8 mouse cellular contexts compared by ENCODE assay signal in genomic region chr6:41055581-41055980, GRCm38 (mm10). TPM values are rescaled to one million over a fixed set of nuclear protein-coding genes. Genes with fewer than 3 reads are reported as not detected.
A peak's percentile ranks its signal among the peaks of the same experiment; 100 is the strongest.
DNase-seq lines count a peak whose midpoint lies in the region; ATAC-seq lines count a peak whose summit lies in the region.

No protein-coding gene starts in this region.

- H3K4me2 ChIP-seq in heart, embryonic 16.5 days (ENCODE audit: low read depth, low read length): no peak overlapping the region

- peaks cover 10% of the 10 kb centered on the region for H3K4me1 ChIP-seq in heart, embryonic 16.5 days (ENCODE audit: control insufficient read depth, insufficient read depth, low read length)

- H3K27ac ChIP-seq in heart, embryonic 16.5 days (ENCODE audit: low read length): peak overlapping the region; percentile 30; the same call in 1 of the 2 replicates

- peak; percentile 32 for ATAC-seq in heart, embryonic 16.5 days (replicated peaks; ENCODE audit: extremely low read depth, insufficient read depth, low FRiP score)

- intact Hi-C loops in heart, postnatal 25 days (cut with DNase I): loop anchor here (10.0 kb wide), 1 partner anchor 479 kb away; no protein-coding TSS in a partner anchor
- intact Hi-C loops in heart, postnatal 36 days (cut with DNase I): loop anchor here (2.0 kb wide), 1 partner anchor 475 kb away; no protein-coding TSS in a partner anchor

- H3K27me3 ChIP-seq in heart, embryonic 16.5 days (ENCODE audit: control insufficient read depth, insufficient read depth, low read length): no peaks in the 10 kb centered on the region

- 29% methylated on average over 2 of the region's 2 CpGs for WGBS in heart, embryonic 16.5 days

- DNase-seq in heart, postnatal 25 days (ENCODE audit: low spot score): no peak
- DNase-seq in right cerebral cortex, postnatal 14 days: peak; percentile 65
- DNase-seq in right cerebral cortex, postnatal 25 days: no peak
- DNase-seq in adrenal gland, postnatal 10 days: peak; percentile 48
- peak; percentile 13 to 26 for DNase-seq in heart, postnatal 36 days
- DNase-seq in natural killer cell, adult 2 months (ENCODE audit: low spot score in 2 of 2): peak; percentile 24 to 37
- DNase-seq in cerebellum, adult 11-12 months: no peak

- no peak overlapping the region for H3K9ac ChIP-seq in heart, embryonic 16.5 days (ENCODE audit: low read length)

- no peak overlapping the region for H3K4me3 ChIP-seq in heart, embryonic 16.5 days (ENCODE audit: low read length)

- no peaks in the 10 kb centered on the region for H3K9me3 ChIP-seq in heart, embryonic 16.5 days (replicated peaks; ENCODE audit: control insufficient read depth, low read length)

- no peaks in the 10 kb centered on the region for H3K36me3 ChIP-seq in heart, embryonic 16.5 days (ENCODE audit: control insufficient read depth, insufficient read depth)

RNA-seq across cellular contexts. Expression of gene 2210010C04Rik, which starts 20.3 kb away (rescaled TPM):
- not detected in 2 replicates for polyA plus RNA-seq in heart, embryonic 16.5 days (2015; fragmentation: Nextera tagmentation; extraction: Ambion mirVana)
- not detected for total RNA-seq in heart, postnatal 25 days (2021)
- total RNA-seq in adrenal gland, postnatal 10 days (2021): not detected
- not detected for total RNA-seq in heart, postnatal 36 days (2021)

RNA-seq across cellular contexts. Expression of gene Gm2663, which starts 56.3 kb away (rescaled TPM):
- not detected in 2 replicates for polyA plus RNA-seq in heart, embryonic 16.5 days (2015; fragmentation: Nextera tagmentation; extraction: Ambion mirVana)
- not detected for total RNA-seq in heart, postnatal 25 days (2021)
- not detected for total RNA-seq in adrenal gland, postnatal 10 days (2021)
- total RNA-seq in heart, postnatal 36 days (2021): not detected

Comparison
In these comparisons a context has a peak if more than half of its experiments do, and no peak if none do; other contexts are left out.
1. DNase-seq: peak in right cerebral cortex, postnatal 14 days (single experiment), adrenal gland, postnatal 10 days (single experiment), heart, postnatal 36 days (2 of 2) and natural killer cell, adult 2 months (2 of 2); none in heart, postnatal 25 days (single experiment), right cerebral cortex, postnatal 25 days (single experiment) and cerebellum, adult 11-12 months (single experiment).